Mouse (Mus musculus) neural tube, embryonic 13.5 days (tissue): ENCODE results near the gene Nt5c. TPM values are rescaled to one million over a fixed set of nuclear protein-coding genes. Genes with fewer than 3 reads are reported as not detected.
"Not testable (repeated sequence)": the region's sequence is repeated elsewhere in the genome, so short reads cannot be mapped to it uniquely, and the experiment has no call there.

ENCODE experiments used
- ATAC-seq: fragments of 200-750 bp; cut with Nextera tagmentation; 2 replicates; pipeline ENCODE4 v1.8.0; 2017; ENCODE audit warnings: low read depth, mild to moderate bottlenecking, moderate TSS enrichment, moderate library complexity
- H3K27ac ChIP-seq: fragments of 300-500 bp; sonication (generic); replicated peaks from 2 replicates; pipeline ENCODE4 v1.5.1; 2015; ENCODE audit warnings: moderate library complexity, mild to moderate bottlenecking, inconsistent platforms
- H3K27me3 ChIP-seq: fragments of 300-500 bp; sonication (generic); 2 replicates; pipeline ENCODE4 v1.6.1; 2015; ENCODE audit warnings: mild to moderate bottlenecking, inconsistent platforms
- H3K36me3 ChIP-seq: fragments of 300-500 bp; sonication (generic); 2 replicates; pipeline ENCODE4 v1.6.1; 2015; ENCODE audit warnings: mild to moderate bottlenecking, inconsistent platforms
- H3K4me1 ChIP-seq: fragments of 300-500 bp; sonication (generic); replicated peaks from 2 replicates; pipeline ENCODE4 v1.6.1; 2015; ENCODE audit warnings: inconsistent platforms
- H3K4me2 ChIP-seq: fragments of 300-500 bp; sonication (generic); 2 replicates; pipeline ENCODE4 v1.6.1; 2015; ENCODE audit warnings: inconsistent platforms, mild to moderate bottlenecking, moderate library complexity
- H3K4me3 ChIP-seq: fragments of 300-500 bp; sonication (generic); 2 replicates; pipeline ENCODE4 v1.5.1; 2015; ENCODE audit warnings: mild to moderate bottlenecking, inconsistent platforms
- H3K9ac ChIP-seq: fragments of 300-500 bp; sonication (generic); 2 replicates; pipeline ENCODE4 v1.6.1; 2015; ENCODE audit warnings: moderate library complexity, mild to moderate bottlenecking, inconsistent platforms
- H3K9me3 ChIP-seq: fragments of 300-500 bp; sonication (generic); 2 replicates; pipeline ENCODE4 v1.6.1; 2016; ENCODE audit warnings: inconsistent platforms
- WGBS: fragments of 180-500 bp; shearing (Covaris S2); methylation state at CpG from one replicate; pipeline ENCODE4 v1.1.7; 2015; 5-methylcytosine and 5-hydroxymethylcytosine counted together
- polyA plus RNA-seq: library from polyadenylated mRNA; unstranded; fragments of >200 nt; fragmentation: Nextera tagmentation; extraction: Ambion mirVana; gene quantifications from 2 replicates; pipeline ENCODE4 v1.2.1, GENCODE M21; 2015

Gene Nt5c
- polyA plus RNA-seq, 1 experiment from 2014 or later: 96.7 TPM

DNA sequence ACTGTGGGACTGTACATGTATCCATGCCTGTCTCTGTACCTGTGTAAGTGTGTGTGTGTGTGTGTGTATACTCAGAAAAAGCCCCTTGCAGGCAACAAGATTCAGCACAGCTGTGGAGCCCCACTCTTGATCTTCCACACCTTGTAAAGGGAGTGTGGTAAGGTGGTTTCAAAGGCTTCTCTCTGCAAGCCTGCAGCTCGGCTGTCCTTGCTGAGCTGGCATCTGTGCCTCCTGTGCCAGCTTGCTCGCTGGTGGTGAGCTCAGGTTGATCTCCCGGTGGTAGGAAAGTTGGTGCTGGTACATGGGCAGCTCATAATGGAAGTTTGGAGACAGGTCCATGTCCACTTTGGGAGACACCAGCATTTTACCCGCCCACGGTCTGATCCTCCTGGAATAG, 29.8 kb downstream of the Nt5c start:
- H3K27me3 ChIP-seq: peaks cover 13% of the 10 kb centered on the region; the same call in 1 of the 2 replicates
- 71% methylated on average over 5 of the region's 5 CpGs for WGBS
- H3K9me3 ChIP-seq: no peaks in the 10 kb centered on the region
- H3K4me1 ChIP-seq: peaks cover 10% of the 10 kb centered on the region; the same call in 1 of the 2 replicates
- H3K9ac ChIP-seq: no peak overlapping the region
- no peaks in the 10 kb centered on the region for H3K36me3 ChIP-seq
- H3K4me2 ChIP-seq: no peak overlapping the region
- no peak overlapping the region for H3K4me3 ChIP-seq
- ATAC-seq: no peak
- H3K27ac ChIP-seq: no peak overlapping the region

DNA sequence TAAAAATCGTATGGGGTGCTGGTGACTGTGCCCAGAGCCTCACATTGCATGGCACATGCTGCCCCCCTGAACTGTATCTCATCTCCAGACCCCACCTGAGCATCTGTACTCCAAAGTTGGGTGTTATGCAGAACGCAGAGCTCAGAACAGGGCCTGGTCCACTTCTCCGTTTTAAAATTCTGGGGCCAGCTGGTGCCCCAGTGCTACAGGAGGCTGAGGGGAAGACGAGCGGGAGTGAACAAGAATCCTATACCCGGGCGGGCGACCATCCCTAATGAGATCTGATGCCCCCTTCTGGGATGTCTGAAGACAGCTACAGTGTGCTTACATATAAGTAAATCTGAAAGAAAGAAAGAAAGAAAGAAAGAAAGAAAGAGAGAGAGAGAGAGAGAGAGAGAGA, 30.7 kb downstream of the Nt5c start:
- Histone ChIP-seq H3K27ac (no peak overlapping the region), H3K4me2 (no peak overlapping the region), H3K4me3 (no peak overlapping the region), H3K27me3 (peaks cover 13% of the 10 kb centered on the region; the same call in 1 of the 2 replicates), H3K9ac (no peak overlapping the region), H3K36me3 (no peaks in the 10 kb centered on the region), H3K4me1 (peaks cover 10% of the 10 kb centered on the region; the same call in 1 of the 2 replicates), H3K9me3 (no peaks in the 10 kb centered on the region)
- WGBS: 28% methylated on average over 8 of the region's 8 CpGs
- ATAC-seq: no peak

DNA sequence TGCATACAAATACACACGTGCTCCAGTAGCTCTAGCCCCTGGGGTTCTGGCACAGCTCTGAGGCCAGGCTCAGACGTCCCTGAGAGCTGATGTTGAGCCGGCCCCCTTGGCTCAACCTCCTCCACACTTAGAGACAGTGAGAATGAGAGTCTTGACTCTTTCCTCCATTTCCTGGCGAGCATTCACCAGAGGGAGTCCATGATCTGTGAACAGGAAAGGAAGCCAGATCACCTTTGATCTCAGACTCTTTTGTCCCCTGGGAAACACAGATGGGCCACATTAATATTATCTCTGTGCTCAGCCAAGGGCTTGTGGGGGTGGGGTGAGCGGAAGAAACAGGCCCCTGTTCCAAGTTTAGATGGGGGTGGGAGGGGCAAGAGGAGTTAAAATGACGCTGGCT, 34.3 kb downstream of the Nt5c start:
- Histone ChIP-seq H3K9ac (no peak overlapping the region), H3K9me3 (no peaks in the 10 kb centered on the region), H3K4me3 (no peak overlapping the region), H3K4me1 (peaks cover 7% of the 10 kb centered on the region; the same call in 1 of the 2 replicates), H3K4me2 (no peak overlapping the region), H3K27me3 (peaks cover 10% of the 10 kb centered on the region; the same call in 1 of the 2 replicates), H3K36me3 (no peaks in the 10 kb centered on the region), H3K27ac (no peak overlapping the region)
- WGBS: 38% methylated on average over 6 of the region's 6 CpGs
- no peak for ATAC-seq

DNA sequence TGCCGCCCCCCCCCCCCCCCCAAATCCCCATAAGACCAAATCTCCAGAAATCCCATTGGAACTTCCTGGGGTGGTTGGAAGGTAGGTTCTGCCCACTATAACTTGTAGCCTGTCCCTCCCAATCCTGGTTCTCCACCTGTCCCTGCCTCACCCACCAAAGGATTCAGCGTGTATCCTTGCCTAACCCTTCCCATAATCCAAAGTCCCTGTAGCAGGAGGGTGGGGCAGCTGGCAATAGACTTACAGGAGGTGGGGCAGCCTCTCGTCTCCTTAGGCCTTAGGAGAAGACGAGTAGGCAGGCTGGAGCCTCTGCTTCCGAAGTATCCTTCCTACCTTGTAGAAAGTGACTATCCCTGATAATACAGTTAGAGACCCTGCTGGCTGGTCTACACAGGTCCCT, 35.5 kb downstream of the Nt5c start:
- Histone ChIP-seq H3K9me3 (no peaks in the 10 kb centered on the region), H3K36me3 (no peaks in the 10 kb centered on the region), H3K27me3 (0 out of 2 replicates have a peak, but pooled peaks cover 4% of the 10 kb centered on the region), H3K4me2 (no peak overlapping the region), H3K9ac (no peak overlapping the region), H3K4me3 (no peak overlapping the region), H3K27ac (no peak overlapping the region), H3K4me1 (peaks cover 5% of the 10 kb centered on the region; the same call in 1 of the 2 replicates)
- 93% methylated on average over 5 of the region's 5 CpGs for WGBS
- no peak for ATAC-seq

DNA sequence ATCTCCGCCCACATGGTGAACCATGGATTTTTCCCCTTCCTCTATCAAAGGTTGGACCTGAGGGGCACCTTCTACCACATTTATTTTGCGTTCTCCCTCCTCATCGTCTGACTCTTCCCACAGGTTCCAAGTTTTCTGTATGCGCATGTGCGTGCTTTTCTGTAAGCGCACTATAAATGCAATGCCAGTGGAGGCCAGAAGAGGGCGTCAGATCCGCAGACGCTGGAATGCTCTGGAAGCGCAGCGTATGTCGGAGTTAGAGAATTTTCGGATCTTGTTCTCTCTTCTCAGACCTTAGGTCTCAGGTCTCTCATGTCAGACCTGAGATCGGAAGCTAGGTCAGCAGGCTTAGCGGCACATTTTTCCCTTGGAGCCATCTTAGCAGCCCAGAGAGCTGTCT, 36.0 kb downstream of the Nt5c start:
- Histone ChIP-seq H3K27ac (no peak overlapping the region), H3K27me3 (no peaks in the 10 kb centered on the region), H3K4me1 (peaks cover 5% of the 10 kb centered on the region; the same call in 1 of the 2 replicates), H3K4me3 (no peak overlapping the region), H3K9ac (no peak overlapping the region), H3K4me2 (no peak overlapping the region), H3K36me3 (no peaks in the 10 kb centered on the region), H3K9me3 (no peaks in the 10 kb centered on the region)
- 88% methylated on average over 15 of the region's 15 CpGs for WGBS
- ATAC-seq: no peak

DNA sequence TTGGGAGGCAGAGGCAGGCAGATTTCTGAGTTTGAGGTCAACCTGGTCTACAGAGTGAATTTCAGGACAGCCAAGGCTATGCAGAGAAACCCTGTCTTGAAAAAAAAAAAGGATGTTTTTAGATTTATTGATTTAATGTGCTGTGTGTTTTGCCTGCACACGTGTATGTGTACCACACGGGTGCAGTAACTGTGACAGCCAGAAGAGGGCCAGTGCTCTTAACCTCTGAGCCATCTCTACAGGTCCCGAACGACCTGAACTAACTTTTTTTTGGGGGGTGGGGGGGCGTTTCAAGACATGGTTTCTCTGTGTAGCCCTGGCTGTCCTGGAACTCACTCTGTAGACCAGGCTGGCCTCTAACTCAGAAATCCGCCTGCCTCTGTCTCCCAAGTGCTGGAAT, 36.8 kb downstream of the Nt5c start:
- H3K9ac ChIP-seq, H3K36me3 ChIP-seq, H3K9me3 ChIP-seq, H3K27ac ChIP-seq, H3K4me1 ChIP-seq, ATAC-seq, H3K27me3 ChIP-seq, H3K4me2 ChIP-seq, H3K4me3 ChIP-seq: not testable (repeated sequence)
- 82% methylated on average over 6 of the region's 6 CpGs for WGBS

DNA sequence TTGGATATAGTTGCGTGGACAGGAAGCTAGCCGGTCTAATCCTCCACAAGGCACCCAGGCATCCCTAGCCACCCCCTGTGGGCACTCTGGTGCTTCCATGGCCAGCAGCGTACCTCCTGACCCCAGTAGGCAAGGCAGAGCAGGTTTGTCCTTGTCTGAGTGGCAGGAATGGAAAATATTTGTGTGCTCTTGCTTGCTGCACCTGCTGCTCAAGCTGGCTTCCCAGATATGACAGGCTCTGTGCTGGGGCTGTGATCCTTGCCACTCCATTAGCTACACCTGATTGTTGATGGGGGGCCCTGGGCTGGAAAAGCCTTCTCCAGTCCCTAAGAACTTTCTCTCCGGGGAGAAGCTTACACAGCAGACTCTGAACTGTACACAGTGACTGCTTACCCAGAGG, 38.4 kb downstream of the Nt5c start:
- WGBS: 82% methylated on average over 4 of the region's 4 CpGs
- ATAC-seq: no peak

DNA sequence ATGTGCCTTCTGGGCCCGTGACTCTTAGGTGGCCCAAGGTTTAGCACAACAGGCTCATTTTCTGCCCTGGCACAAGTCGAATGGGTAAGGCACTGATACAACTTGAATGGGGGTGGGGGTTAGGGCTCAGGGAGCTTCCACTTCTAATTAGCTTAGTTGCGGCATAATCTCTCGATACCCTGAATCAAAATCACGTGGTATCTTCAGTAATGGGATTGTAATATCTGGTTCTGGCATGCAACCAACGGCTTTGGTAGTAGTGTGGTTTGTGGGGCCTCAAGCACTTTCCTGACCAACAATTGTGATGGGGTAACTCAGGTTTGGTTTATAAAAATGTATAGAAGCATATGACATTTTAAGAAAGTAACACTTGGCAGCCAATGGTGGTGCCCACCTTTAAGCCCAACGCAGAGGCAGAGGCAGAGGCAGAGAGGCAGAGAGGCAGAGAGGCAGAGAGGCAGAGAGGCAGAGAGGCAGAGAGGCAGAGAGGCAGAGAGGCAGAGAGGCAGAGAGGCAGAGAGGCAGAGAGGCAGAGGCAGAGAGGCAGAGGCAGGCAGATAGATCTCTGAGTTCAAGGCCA, 39.3 kb downstream of the Nt5c start:
- 84% methylated on average over 7 of the region's 7 CpGs for WGBS
- no peaks in the 10 kb centered on the region for H3K27me3 ChIP-seq
- H3K4me3 ChIP-seq: no peak overlapping the region
- no peaks in the 10 kb centered on the region for H3K9me3 ChIP-seq
- H3K4me1 ChIP-seq: peaks cover 2% of the 10 kb centered on the region; the same call in 1 of the 2 replicates
- no peaks in the 10 kb centered on the region for H3K36me3 ChIP-seq
- H3K27ac ChIP-seq: no peak overlapping the region
- no peak overlapping the region for H3K4me2 ChIP-seq
- no peak for ATAC-seq
- no peak overlapping the region for H3K9ac ChIP-seq

More for the DNA sequence above, 38.4 kb downstream of the Nt5c start:
- no peak overlapping the region for H3K9ac ChIP-seq
- peaks cover 5% of the 10 kb centered on the region; the same call in 1 of the 2 replicates for H3K4me1 ChIP-seq
- H3K36me3 ChIP-seq: no peaks in the 10 kb centered on the region
- H3K4me3 ChIP-seq: no peak overlapping the region
- no peaks in the 10 kb centered on the region for H3K27me3 ChIP-seq
- no peak overlapping the region for H3K27ac ChIP-seq
- H3K4me2 ChIP-seq: no peak overlapping the region
- H3K9me3 ChIP-seq: no peaks in the 10 kb centered on the region

DNA sequence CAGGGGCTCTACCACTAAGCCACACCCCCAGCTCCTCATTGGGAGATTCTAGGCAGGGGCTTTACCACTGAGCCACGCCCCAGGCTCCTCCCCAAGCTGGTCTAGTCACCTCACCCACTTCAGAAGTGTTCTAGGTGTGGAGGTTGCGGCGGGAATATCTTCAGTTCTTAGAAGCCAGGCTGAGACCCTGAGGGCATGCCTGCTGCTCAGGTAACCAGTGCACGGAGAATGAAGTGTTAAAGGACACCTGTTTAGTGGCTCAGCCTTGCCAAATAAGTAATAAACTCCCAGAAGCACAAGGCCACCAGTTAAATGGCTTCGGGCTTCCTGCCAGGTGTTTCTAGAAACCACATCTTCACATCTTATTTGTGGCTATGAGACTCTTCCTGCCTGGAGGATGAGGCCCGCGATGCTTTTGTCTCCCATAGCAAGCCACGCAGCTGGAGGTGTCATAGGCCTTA, 39.9 kb downstream of the Nt5c start:
- 82% methylated on average over 8 of the region's 8 CpGs for WGBS
- no peak overlapping the region for H3K4me2 ChIP-seq

DNA sequence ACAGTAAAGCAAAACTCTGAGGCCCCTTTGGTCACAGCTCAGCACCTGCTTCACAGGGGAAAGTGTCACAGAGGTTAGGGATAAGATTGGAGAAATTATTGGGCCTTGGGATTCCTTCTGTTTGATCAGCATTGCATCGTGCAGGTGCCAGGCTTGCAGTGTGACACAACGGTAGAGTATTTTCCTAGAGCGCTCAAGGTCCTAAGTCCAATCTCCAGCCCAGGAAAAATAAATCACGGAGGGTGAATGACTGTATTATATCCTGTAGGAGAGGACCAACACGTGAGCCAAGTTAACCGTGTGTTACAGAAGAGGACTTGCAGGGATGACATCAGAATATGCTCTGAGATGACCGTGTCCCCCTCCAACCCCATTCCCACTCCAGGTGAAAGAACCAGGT, 41.5 kb downstream of the Nt5c start:
- Histone ChIP-seq H3K9me3 (no peaks in the 10 kb centered on the region), H3K4me3 (no peak overlapping the region), H3K4me2 (no peak overlapping the region), H3K36me3 (no peaks in the 10 kb centered on the region), H3K27me3 (no peaks in the 10 kb centered on the region), H3K27ac (no peak overlapping the region), H3K9ac (no peak overlapping the region), H3K4me1 (no peaks in the 10 kb centered on the region)
- no peak for ATAC-seq
- 84% methylated on average over 7 of the region's 7 CpGs for WGBS

More for the DNA sequence above, 39.9 kb downstream of the Nt5c start:
- no peak overlapping the region for H3K9ac ChIP-seq
- no peak for ATAC-seq
- no peaks in the 10 kb centered on the region for H3K9me3 ChIP-seq
- H3K4me3 ChIP-seq: no peak overlapping the region
- H3K27me3 ChIP-seq: no peaks in the 10 kb centered on the region
- H3K4me1 ChIP-seq: no peaks in the 10 kb centered on the region
- no peak overlapping the region for H3K27ac ChIP-seq
- H3K36me3 ChIP-seq: no peaks in the 10 kb centered on the region

DNA sequence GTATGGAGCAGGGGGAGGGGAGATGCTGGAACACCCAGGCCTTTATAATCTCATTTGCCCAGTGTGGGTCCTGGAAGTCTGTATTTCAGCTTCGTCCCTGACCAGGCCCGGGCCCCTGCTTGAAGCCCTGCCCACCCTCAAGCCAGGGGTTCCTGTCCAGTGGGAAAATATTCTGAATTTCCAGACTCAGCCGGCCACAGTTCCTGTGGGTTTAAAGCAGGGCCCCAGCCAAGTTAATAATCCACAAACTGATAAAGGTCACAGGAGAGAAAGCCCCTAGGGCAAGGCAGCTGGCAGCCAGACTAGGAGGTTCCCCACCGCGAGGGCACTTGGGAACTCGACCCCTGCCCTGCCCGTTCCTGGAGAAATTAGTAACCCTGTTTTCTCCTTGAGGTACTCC, 42.7 kb downstream of the Nt5c start:
- 52% methylated on average over 7 of the region's 7 CpGs for WGBS

DNA sequence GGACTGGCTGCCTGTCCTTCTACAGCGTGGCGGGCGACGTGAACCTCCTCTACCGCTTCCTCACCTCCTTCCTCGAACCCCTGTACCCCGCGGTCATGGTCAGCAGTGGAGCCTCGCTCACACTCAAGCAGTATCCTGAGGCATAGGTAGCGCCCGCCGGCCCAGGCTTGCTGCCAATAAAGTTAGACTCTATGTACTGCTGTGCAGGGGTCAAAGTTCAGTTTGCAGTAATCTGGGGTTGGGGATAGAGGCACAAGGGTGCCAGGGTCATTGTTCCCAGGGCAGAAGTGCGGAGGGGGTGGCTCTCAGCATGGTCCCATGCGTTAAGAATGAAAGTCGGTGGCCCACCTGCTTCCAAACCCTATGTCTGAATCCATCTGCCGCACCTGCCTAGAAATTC, 43.6 kb downstream of the Nt5c start:
- no peak for ATAC-seq
- no peak overlapping the region for H3K4me3 ChIP-seq
- no peaks in the 10 kb centered on the region for H3K36me3 ChIP-seq
- no peak overlapping the region for H3K9ac ChIP-seq
- no peak overlapping the region for H3K27ac ChIP-seq
- H3K4me1 ChIP-seq: no peaks in the 10 kb centered on the region
- 87% methylated on average over 16 of the region's 16 CpGs for WGBS
- H3K27me3 ChIP-seq: no peaks in the 10 kb centered on the region
- H3K4me2 ChIP-seq: no peak overlapping the region
- H3K9me3 ChIP-seq: no peaks in the 10 kb centered on the region

More for the DNA sequence above, 42.7 kb downstream of the Nt5c start:
- Histone ChIP-seq H3K4me1 (no peaks in the 10 kb centered on the region), H3K4me2 (no peak overlapping the region), H3K9me3 (no peaks in the 10 kb centered on the region), H3K4me3 (no peak overlapping the region), H3K36me3 (no peaks in the 10 kb centered on the region), H3K27me3 (no peaks in the 10 kb centered on the region), H3K9ac (no peak overlapping the region), H3K27ac (no peak overlapping the region)
- ATAC-seq: no peak

DNA sequence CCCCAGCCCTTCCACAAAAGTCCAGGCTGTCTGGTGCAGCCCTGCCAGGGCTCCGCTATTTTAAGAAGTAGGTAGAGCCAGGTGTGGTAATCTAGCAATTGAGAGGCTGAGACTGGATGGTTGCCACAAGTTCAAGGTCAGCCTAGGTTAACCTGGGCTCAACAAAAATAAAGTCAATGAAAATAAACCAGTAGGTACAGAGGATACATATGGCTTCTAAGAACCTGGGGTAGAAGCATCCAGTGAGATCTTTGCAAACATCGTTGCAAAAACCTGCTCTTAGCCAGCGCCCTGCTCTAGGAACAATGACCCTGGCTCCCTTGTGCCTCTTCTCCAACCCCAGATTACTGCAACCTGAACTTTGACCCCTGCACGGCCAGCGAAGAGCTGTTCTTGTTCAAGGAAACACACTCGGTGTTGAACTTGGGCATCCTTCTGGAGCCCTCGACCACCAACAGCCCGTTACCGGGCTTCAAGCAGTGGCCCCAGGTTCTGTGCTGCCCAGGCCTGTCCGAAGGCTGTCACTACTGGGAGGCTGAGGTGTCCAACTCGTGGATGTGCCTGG, 44.3 kb downstream of the Nt5c start:
- Histone ChIP-seq H3K27ac (no peak overlapping the region), H3K27me3 (no peaks in the 10 kb centered on the region), H3K9ac (no peak overlapping the region), H3K4me3 (no peak overlapping the region), H3K4me2 (no peak overlapping the region), H3K4me1 (no peaks in the 10 kb centered on the region), H3K9me3 (no peaks in the 10 kb centered on the region), H3K36me3 (no peaks in the 10 kb centered on the region)
- no peak for ATAC-seq
- WGBS: 88% methylated on average over 11 of the region's 11 CpGs
